Mouse (Mus musculus): ENCODE data around the gene Prn.

Gene Prn

GRCm38 (mm10) chr2:131907311-131907710 is 2.4 kb upstream of the Prn start:
- no peak for DNase-seq

- DNase-seq = peak; percentile 31
These were observed 1.4 kb upstream of the Prn start for GRCm38 (mm10) chr2:131908351-131908861.

- DNase-seq = peak; percentile 59
These were observed 851 bp upstream of the Prn start for GRCm38 (mm10) chr2:131908906-131909305.

- DNase-seq = peak; percentile 46
These were observed 1.1 kb downstream of the Prn start for GRCm38 (mm10) chr2:131910847-131911246.

GRCm38 (mm10) chr2:131911341-131911740 is 1.6 kb downstream of the Prn start:
- peak; percentile 87 for DNase-seq

GRCm38 (mm10) chr2:131912526-131913258 is 2.9 kb downstream of the Prn start:
- peak; percentile 36 for DNase-seq

GRCm38 (mm10) chr2:131932275-131932902 is 22.6 kb downstream of the Prn start:
- DNase-seq = no peak

- no peak for DNase-seq
These were observed 23.3 kb downstream of the Prn start for GRCm38 (mm10) chr2:131933013-131933412.

- no peak for DNase-seq
These were observed 23.8 kb downstream of the Prn start for GRCm38 (mm10) chr2:131933598-131933997.

- no peak for DNase-seq
These were observed 24.5 kb downstream of the Prn start for GRCm38 (mm10) chr2:131934243-131934642.

- DNase-seq = no peak
These were observed 25.8 kb downstream of the Prn start for GRCm38 (mm10) chr2:131935390-131936105.

GRCm38 (mm10) chr2:131936410-131936809 is 26.7 kb downstream of the Prn start:
- DNase-seq = no peak

GRCm38 (mm10) chr2:131939404-131940111 is 29.8 kb downstream of the Prn start:
- peak; percentile 72 for DNase-seq

- DNase-seq = no peak
These were observed 30.7 kb downstream of the Prn start for GRCm38 (mm10) chr2:131940506-131940905.

- DNase-seq = no peak
These were observed 31.7 kb downstream of the Prn start for GRCm38 (mm10) chr2:131941501-131941900.

- no peak for DNase-seq
These were observed 34.6 kb downstream of the Prn start for GRCm38 (mm10) chr2:131944370-131944769.

- DNase-seq = no peak
These were observed 35.5 kb downstream of the Prn start for GRCm38 (mm10) chr2:131945225-131945624.

- DNase-seq = no peak
These were observed 36.0 kb downstream of the Prn start for GRCm38 (mm10) chr2:131945765-131946164.

- DNase-seq = no peak
These were observed 36.6 kb downstream of the Prn start for GRCm38 (mm10) chr2:131946351-131946750.

- no peak for DNase-seq
These were observed 38.4 kb downstream of the Prn start for GRCm38 (mm10) chr2:131948156-131948555.

GRCm38 (mm10) chr2:131948916-131949639 is 39.3 kb downstream of the Prn start:
- no peak for DNase-seq

All from cerebellum, adult 9-10 months (tissue).